In genomic region chr4:134494780-134495545, GRCm38 (mm10) we compare ENCODE assay signal across 8 mouse cellular contexts. TPM values are rescaled to one million over a fixed set of nuclear protein-coding genes. Genes with fewer than 3 reads are reported as not detected.
DNase-seq lines count a peak whose midpoint lies in the region; ATAC-seq and TF ChIP-seq lines count a peak whose summit lies in the region.

No protein-coding gene starts in this region.

- H3K4me3 ChIP-seq in forebrain, postnatal 0 days (ENCODE audit: low read depth, low read length): no peak overlapping the region
- H3K4me3 ChIP-seq in forebrain, embryonic 16.5 days (replicated peaks; ENCODE audit: low read length): no peak overlapping the region
- peak overlapping the region; percentile 44; the same call in 1 of the 2 replicates for H3K4me3 ChIP-seq in G1E (ENCODE audit: low read depth, low read length)
- H3K4me3 ChIP-seq in stomach, embryonic 16.5 days (replicated peaks; ENCODE audit: low read length): no peak overlapping the region

- ATAC-seq in forebrain, postnatal 0 days: peak; percentile 28; the same call in 1 of the 2 replicates
- no peak for ATAC-seq in forebrain, embryonic 16.5 days
- peak; percentile 85 for ATAC-seq in G1E (ENCODE audit: extremely low read depth, insufficient number of reproducible peaks, low FRiP score, poor library complexity, severe bottlenecking)
- peak; percentile 35 for ATAC-seq in granulocyte monocyte progenitor cell, adult 5-6 weeks (replicated peaks; ENCODE audit: poor library complexity, severe bottlenecking)
- ATAC-seq in stomach, embryonic 16.5 days (ENCODE audit: insufficient read depth, low FRiP score): peak; percentile 51

- no peak for TF ChIP-seq CTCF in forebrain, postnatal 0 days (IDR thresholded peaks at IDR 0.05; ENCODE audit: low read depth)
- no peak for TF ChIP-seq CTCF in G1E (IDR thresholded peaks at IDR 0.05; ENCODE audit: low read depth, low read length)

- no peaks in the 10 kb centered on the region; the same call in none of the 2 replicates for H3K4me1 ChIP-seq in forebrain, postnatal 0 days (ENCODE audit: insufficient read depth)
- peaks cover 12% of the 10 kb centered on the region for H3K4me1 ChIP-seq in forebrain, embryonic 16.5 days (replicated peaks; ENCODE audit: control insufficient read depth, insufficient read depth, low read length)
- peaks cover 80% of the 10 kb centered on the region for H3K4me1 ChIP-seq in G1E (ENCODE audit: insufficient read depth, low read depth, low read length)
- peaks cover 15% of the 10 kb centered on the region for H3K4me1 ChIP-seq in stomach, embryonic 16.5 days (ENCODE audit: control insufficient read depth, insufficient read depth, low read length)

- no peak overlapping the region for H3K9ac ChIP-seq in forebrain, postnatal 0 days
- no peak overlapping the region for H3K9ac ChIP-seq in forebrain, embryonic 16.5 days (replicated peaks; ENCODE audit: low read depth, low read length)
- H3K9ac ChIP-seq in stomach, embryonic 16.5 days (ENCODE audit: low read length): no peak overlapping the region

- DNase-seq in forebrain, postnatal 0 days: peak; percentile 39
- peak; percentile 70 for DNase-seq in G1E (ENCODE audit: low spot score)
- DNase-seq in lung, postnatal 14 days: peak; percentile 66
- no peak for DNase-seq in right cerebral cortex, adult 2 months (ENCODE audit: low spot score in 2 of 2)
- no peak for DNase-seq in Muller cell, postnatal 12 days (ENCODE audit: inconsistent ontology term)

- WGBS in forebrain, postnatal 0 days: 66% methylated on average over 16 of the region's 16 CpGs
- WGBS in forebrain, embryonic 16.5 days: 67% methylated on average over 16 of the region's 16 CpGs
- WGBS in stomach, embryonic 16.5 days: 59% methylated on average over 16 of the region's 16 CpGs

- H3K4me2 ChIP-seq in forebrain, postnatal 0 days (ENCODE audit: low read depth): no peak overlapping the region
- H3K4me2 ChIP-seq in forebrain, embryonic 16.5 days (ENCODE audit: low read length): no peak overlapping the region
- no peak overlapping the region for H3K4me2 ChIP-seq in stomach, embryonic 16.5 days (ENCODE audit: low read depth, low read length)

- no peaks in the 10 kb centered on the region for H3K9me3 ChIP-seq in forebrain, postnatal 0 days (ENCODE audit: low read length)
- no peaks in the 10 kb centered on the region for H3K9me3 ChIP-seq in forebrain, embryonic 16.5 days (ENCODE audit: control insufficient read depth, low read length)
- no peaks in the 10 kb centered on the region for H3K9me3 ChIP-seq in G1E (replicated peaks)
- H3K9me3 ChIP-seq in stomach, embryonic 16.5 days (replicated peaks; ENCODE audit: control insufficient read depth, low read length): no peaks in the 10 kb centered on the region

- H3K27me3 ChIP-seq in forebrain, postnatal 0 days (ENCODE audit: insufficient read depth, low read length): no peaks in the 10 kb centered on the region
- H3K27me3 ChIP-seq in forebrain, embryonic 16.5 days (replicated peaks; ENCODE audit: control insufficient read depth, insufficient read depth, low read length): no peaks in the 10 kb centered on the region
- peaks cover 11% of the 10 kb centered on the region; the same call in 1 of the 2 replicates for H3K27me3 ChIP-seq in G1E (ENCODE audit: insufficient read depth, low read length)
- no peaks in the 10 kb centered on the region for H3K27me3 ChIP-seq in stomach, embryonic 16.5 days (ENCODE audit: control insufficient read depth, insufficient read depth, low read length)

- peak overlapping the region; percentile 23; the same call in 1 of the 2 replicates for H3K27ac ChIP-seq in forebrain, postnatal 0 days (ENCODE audit: low read depth, low read length)
- H3K27ac ChIP-seq in forebrain, embryonic 16.5 days (ENCODE audit: low read length): no peak overlapping the region
- peak overlapping the region; percentile 67 for H3K27ac ChIP-seq in stomach, embryonic 16.5 days (ENCODE audit: low read length)

- H3K36me3 ChIP-seq in forebrain, postnatal 0 days (ENCODE audit: insufficient read depth): no peaks in the 10 kb centered on the region
- no peaks in the 10 kb centered on the region for H3K36me3 ChIP-seq in forebrain, embryonic 16.5 days (ENCODE audit: control insufficient read depth, insufficient read depth)
- H3K36me3 ChIP-seq in G1E (replicated peaks): peaks cover 12% of the 10 kb centered on the region
- H3K36me3 ChIP-seq in stomach, embryonic 16.5 days (ENCODE audit: control insufficient read depth, insufficient read depth, low read length): no peaks in the 10 kb centered on the region

RNA-seq across cellular contexts. Expression of gene Paqr7, which starts 1.5 kb away (rescaled TPM):
- total RNA-seq in forebrain, postnatal 0 days (2014; rRNA removed): 33.9 and 36.6 TPM in 2 replicates
- 21.3 and 28.1 TPM in 2 replicates for polyA plus RNA-seq in forebrain, postnatal 0 days (2015; fragmentation: Nextera tagmentation; extraction: Ambion mirVana)
- 14.4 and 14.7 TPM in 2 replicates for polyA plus RNA-seq in forebrain, embryonic 16.5 days (2015; fragmentation: Nextera tagmentation; extraction: Ambion mirVana)
- total RNA-seq in G1E (2014; fragmentation: Nextera tagmentation) (6.0 and 10.3 TPM in 2 replicates), G1E (2017) (7.0 and 9.2 TPM in 2 replicates)
- 13.1 and 14.8 TPM in 2 replicates for polyA plus RNA-seq in G1E (2012)
- 11.2 and 12.9 TPM in 2 replicates for total RNA-seq in granulocyte monocyte progenitor cell, adult 5-6 weeks (2014; fragmentation: Nextera tagmentation)
- total RNA-seq in granulocyte monocyte progenitor cell, adult 5-6 weeks (2017): 9.5 and 12.8 TPM in 2 replicates
- 11.7 and 12.0 TPM in 2 replicates for polyA plus RNA-seq in stomach, embryonic 16.5 days (2015; fragmentation: Nextera tagmentation; extraction: Ambion mirVana)

RNA-seq across cellular contexts. Expression of gene Aunip, which starts 15.8 kb away (rescaled TPM):
- 1.2 and 1.8 TPM in 2 replicates for total RNA-seq in forebrain, postnatal 0 days (2014; rRNA removed)
- 1.1 and 1.3 TPM in 2 replicates for polyA plus RNA-seq in forebrain, postnatal 0 days (2015; fragmentation: Nextera tagmentation; extraction: Ambion mirVana)
- polyA plus RNA-seq in forebrain, embryonic 16.5 days (2015; fragmentation: Nextera tagmentation; extraction: Ambion mirVana): 4.2 and 4.4 TPM in 2 replicates
- total RNA-seq in G1E (2014; fragmentation: Nextera tagmentation) (8.5 and 12.1 TPM in 2 replicates), G1E (2017) (18.7 and 20.2 TPM in 2 replicates)
- 7.1 and 8.1 TPM in 2 replicates for polyA plus RNA-seq in G1E (2012)
- total RNA-seq in granulocyte monocyte progenitor cell, adult 5-6 weeks (2014; fragmentation: Nextera tagmentation): 15.0 and 25.6 TPM in 2 replicates
- 24.2 and 26.4 TPM in 2 replicates for total RNA-seq in granulocyte monocyte progenitor cell, adult 5-6 weeks (2017)
- polyA plus RNA-seq in stomach, embryonic 16.5 days (2015; fragmentation: Nextera tagmentation; extraction: Ambion mirVana): 10.0 and 11.8 TPM in 2 replicates

RNA-seq across cellular contexts. Expression of gene Stmn1, which starts 26.8 kb away (rescaled TPM):
- 2,537 and 3,460 TPM in 2 replicates for total RNA-seq in forebrain, postnatal 0 days (2014; rRNA removed)
- 7,274 and 8,446 TPM in 2 replicates for polyA plus RNA-seq in forebrain, postnatal 0 days (2015; fragmentation: Nextera tagmentation; extraction: Ambion mirVana)
- polyA plus RNA-seq in forebrain, embryonic 16.5 days (2015; fragmentation: Nextera tagmentation; extraction: Ambion mirVana): 7,901 and 8,250 TPM in 2 replicates
- total RNA-seq in G1E (2014; fragmentation: Nextera tagmentation) (171 and 196 TPM in 2 replicates), G1E (2017) (804 and 935 TPM in 2 replicates)
- polyA plus RNA-seq in G1E (2012): 93.2 and 179 TPM in 2 replicates
- 878 and 904 TPM in 2 replicates for total RNA-seq in granulocyte monocyte progenitor cell, adult 5-6 weeks (2014; fragmentation: Nextera tagmentation)
- total RNA-seq in granulocyte monocyte progenitor cell, adult 5-6 weeks (2017): 966 and 982 TPM in 2 replicates
- 1,080 and 1,153 TPM in 2 replicates for polyA plus RNA-seq in stomach, embryonic 16.5 days (2015; fragmentation: Nextera tagmentation; extraction: Ambion mirVana)

RNA-seq across cellular contexts. Expression of gene Mtfr1l, which starts 40.2 kb away (rescaled TPM):
- total RNA-seq in forebrain, postnatal 0 days (2014; rRNA removed): 116 and 119 TPM in 2 replicates
- polyA plus RNA-seq in forebrain, postnatal 0 days (2015; fragmentation: Nextera tagmentation; extraction: Ambion mirVana): 191 and 194 TPM in 2 replicates
- polyA plus RNA-seq in forebrain, embryonic 16.5 days (2015; fragmentation: Nextera tagmentation; extraction: Ambion mirVana): 166 and 180 TPM in 2 replicates
- 103 and 119 TPM in 2 replicates for total RNA-seq in G1E (2014; fragmentation: Nextera tagmentation)
- total RNA-seq in G1E (2017): 55.6 and 68.0 TPM in 2 replicates
- 54.5 and 59.1 TPM in 2 replicates for polyA plus RNA-seq in G1E (2012)
- total RNA-seq in granulocyte monocyte progenitor cell, adult 5-6 weeks (2014; fragmentation: Nextera tagmentation): 64.6 and 67.4 TPM in 2 replicates
- total RNA-seq in granulocyte monocyte progenitor cell, adult 5-6 weeks (2017): 52.0 and 54.8 TPM in 2 replicates
- 89.1 and 95.1 TPM in 2 replicates for polyA plus RNA-seq in stomach, embryonic 16.5 days (2015; fragmentation: Nextera tagmentation; extraction: Ambion mirVana)

RNA-seq across cellular contexts. Expression of gene Selenon, which starts 57.0 kb away (rescaled TPM):
- 17.1 and 17.9 TPM in 2 replicates for total RNA-seq in forebrain, postnatal 0 days (2014; rRNA removed)
- 11.8 and 13.4 TPM in 2 replicates for polyA plus RNA-seq in forebrain, postnatal 0 days (2015; fragmentation: Nextera tagmentation; extraction: Ambion mirVana)
- polyA plus RNA-seq in forebrain, embryonic 16.5 days (2015; fragmentation: Nextera tagmentation; extraction: Ambion mirVana): 7.9 and 8.1 TPM in 2 replicates
- total RNA-seq in G1E (2014; fragmentation: Nextera tagmentation) (not detected in 2 replicates), G1E (2017) (0.05 and 0.12 TPM in 2 replicates)
- polyA plus RNA-seq in G1E (2012): 0.04 TPM in 1 of 2 replicates, not detected in the other
- 32.4 and 32.8 TPM in 2 replicates for total RNA-seq in granulocyte monocyte progenitor cell, adult 5-6 weeks (2014; fragmentation: Nextera tagmentation)
- total RNA-seq in granulocyte monocyte progenitor cell, adult 5-6 weeks (2017): 3.2 and 6.9 TPM in 2 replicates
- polyA plus RNA-seq in stomach, embryonic 16.5 days (2015; fragmentation: Nextera tagmentation; extraction: Ambion mirVana): 7.9 and 8.0 TPM in 2 replicates

Comparison
In these comparisons a context has a peak if more than half of its experiments do, and no peak if none do; other contexts are left out.
1. DNase-seq: peak in forebrain, postnatal 0 days (single experiment), G1E (single experiment) and lung, postnatal 14 days (single experiment); none in right cerebral cortex, adult 2 months (0 of 2) and Muller cell, postnatal 12 days (single experiment).